Mouse (Mus musculus): ENCODE results near the gene Pgrmc2.

GRCm38 (mm10) chr3:41075376-41075775, 7.5 kb downstream of the Pgrmc2 start:
- TF ChIP-seq USF1 (IDR thresholded peaks at IDR 0.05; ENCODE audit: low read depth, low read length) = no peak
- no peak for TF ChIP-seq MAZ (IDR thresholded peaks at IDR 0.05; ENCODE audit: low read depth, low read length)
- TF ChIP-seq HCFC1 (IDR thresholded peaks at IDR 0.05; ENCODE audit: low read depth, low read length) = no peak
- no peak for TF ChIP-seq MAX (IDR thresholded peaks at IDR 0.05; ENCODE audit: low read length)
- TF ChIP-seq RAD21 (IDR thresholded peaks at IDR 0.05; ENCODE audit: low read depth, low read length) = no peak
- no peak for TF ChIP-seq MAFK (IDR thresholded peaks at IDR 0.05; ENCODE audit: borderline replicate concordance, low read depth, low read length)
- TF ChIP-seq CTCF (IDR thresholded peaks at IDR 0.05 in 2 of 3, conservative IDR thresholded peaks at IDR 0.05 in 1 of 3; ENCODE audit: control insufficient read depth in 1 of 3, insufficient read depth in 1 of 3, low read depth in 2 of 3, low read length in 3 of 3, poor library complexity in 1 of 3, severe bottlenecking in 1 of 3) = no peak

All from MEL (cell line).